Mouse (Mus musculus) bone marrow, adult 2 months (tissue): ENCODE measurements around the gene Gm7694. TPM values are rescaled to one million over a fixed set of nuclear protein-coding genes. Genes with fewer than 3 reads are reported as not detected.

Experiments used
- H3K27ac ChIP-seq: fragments of 200-500 bp; 2 replicates; pipeline ENCODE4 v1.5.1; 2012; ENCODE audit warnings: low read depth, mild to moderate bottlenecking, control low read depth, inconsistent platforms, low read length; ENCODE audit not compliant: control insufficient read depth, poor library complexity, insufficient read depth
- H3K4me1 ChIP-seq: fragments of 200-500 bp; 2 replicates; pipeline ENCODE4 v1.6.1; 2011; ENCODE audit warnings: low read length; ENCODE audit not compliant: control insufficient read depth, insufficient read depth
- H3K4me3 ChIP-seq: fragments of 200-500 bp; replicated peaks from 2 replicates; pipeline ENCODE3; 2011; ENCODE audit warnings: mild to moderate bottlenecking, low read depth, low read length, control low read depth; ENCODE audit not compliant: control insufficient read depth
- CTCF ChIP-seq: fragments of 200-500 bp; IDR thresholded peaks from 2 replicates; pipeline ENCODE4 v1.5.1; 2011; ENCODE audit warnings: low read length, control low read depth; ENCODE audit not compliant: control insufficient read depth, insufficient read depth
- POLR2A ChIP-seq: fragments of 200-500 bp; IDR thresholded peaks from 2 replicates; pipeline ENCODE4 v1.6.1; 2011; ENCODE audit warnings: low read depth, mild to moderate bottlenecking, control low read depth, low read length, borderline replicate concordance; ENCODE audit not compliant: control insufficient read depth
- WGBS: fragments of 180-500 bp; shearing (Covaris S2); methylation state at CpG from one replicate; pipeline ENCODE4 v1.1.7; 2018; 5-methylcytosine and 5-hydroxymethylcytosine counted together
- polyA plus RNA-seq: library from polyadenylated mRNA; stranded (reverse); fragments of >200 nt; gene quantifications from 2 replicates; pipeline ENCODE4 v1.2.4, GENCODE M21; 2011; ENCODE audit warnings: low replicate concordance; ENCODE audit not compliant: missing spikeins, insufficient read depth, insufficient read length

Gene Gm7694
- polyA plus RNA-seq, 1 experiment = 8.3 TPM

DNA sequence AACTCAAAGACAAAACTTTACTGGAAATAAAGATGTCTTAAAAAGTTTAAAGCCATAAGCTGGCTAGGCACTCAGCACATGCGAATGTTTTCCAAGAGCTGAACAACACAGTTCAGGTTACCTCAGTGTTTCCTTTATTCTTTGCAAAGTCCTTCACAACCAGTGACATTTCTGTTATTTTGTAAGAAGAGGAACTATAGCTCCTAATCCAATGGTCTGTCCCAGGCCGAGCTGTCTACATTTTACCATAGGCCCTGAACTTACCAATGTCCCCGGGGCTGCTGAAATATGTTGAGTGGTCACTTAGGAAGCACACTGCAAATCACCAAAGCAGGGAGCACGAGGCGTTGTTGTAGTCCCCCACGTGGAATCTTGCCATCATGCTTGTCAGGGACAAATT lies 35.9 kb downstream of the Gm7694 start:
- Histone ChIP-seq H3K4me1 (no peaks in the 10 kb centered on the region; the same call in 1 of the 2 replicates), H3K4me3 (no peak overlapping the region), H3K27ac (no peak overlapping the region)
- WGBS = 49% methylated on average over 6 of the region's 6 CpGs
- TF ChIP-seq CTCF (no peak), POLR2A (no peak)

- H3K27ac ChIP-seq = peak overlapping the region; percentile 37; the same call in 1 of the 2 replicates
- WGBS = 21% methylated on average over 32 of the region's 32 CpGs
- peak overlapping the region; percentile 66 for H3K4me3 ChIP-seq
- peak; percentile 72; the same call in 1 of the 2 replicates for TF ChIP-seq POLR2A
- no peak for TF ChIP-seq CTCF
- no peaks in the 10 kb centered on the region for H3K4me1 ChIP-seq
Measured at GRCm38 (mm10) chr1:170255560-170255910, 50.6 kb downstream of the Gm7694 start.

- Histone ChIP-seq H3K4me3 (peak overlapping the region; percentile 66), H3K4me1 (no peaks in the 10 kb centered on the region), H3K27ac (peak overlapping the region; percentile 37; the same call in 1 of the 2 replicates)
- no peak for TF ChIP-seq CTCF
- no peak for TF ChIP-seq POLR2A
- 49% methylated on average over 30 of the region's 30 CpGs for WGBS
Measured at GRCm38 (mm10) chr1:170254893-170255559, 51.1 kb downstream of the Gm7694 start.

Other genes with a start within 250 kb of the Gm7694 start
- 3.2 and 6.0 TPM in 2 replicates for gene Ddr2, start 195.6 kb downstream of the Gm7694 start, polyA plus RNA-seq
- 18.5 and 23.4 TPM in 2 replicates for gene Uap1, start 131.4 kb downstream of the Gm7694 start, polyA plus RNA-seq
- gene Uhmk1, start 90.9 kb downstream of the Gm7694 start, polyA plus RNA-seq = 15.9 and 16.0 TPM in 2 replicates
- not detected in 2 replicates for gene Sh2d1b2, start 73.6 kb downstream of the Gm7694 start, polyA plus RNA-seq
- gene Sh2d1b1, start 29.0 kb downstream of the Gm7694 start, polyA plus RNA-seq = 2.5 and 2.8 TPM in 2 replicates
- not detected in 2 replicates for gene Spata46, start 2.5 kb upstream of the Gm7694 start, polyA plus RNA-seq